Mouse (Mus musculus): ENCODE measurements around the gene Aip. TPM values are rescaled to one million over a fixed set of nuclear protein-coding genes. Genes with fewer than 3 reads are reported as not detected.
A peak's percentile ranks its signal among the peaks of the same experiment; 100 is the strongest.
"Not testable (repeated sequence)": the region's sequence is repeated elsewhere in the genome, so short reads cannot be mapped to it uniquely, and the experiment has no call there.

Aip gene
- polyA plus RNA-seq, 1 experiment from 2014 or later = 78.5 TPM

DNA sequence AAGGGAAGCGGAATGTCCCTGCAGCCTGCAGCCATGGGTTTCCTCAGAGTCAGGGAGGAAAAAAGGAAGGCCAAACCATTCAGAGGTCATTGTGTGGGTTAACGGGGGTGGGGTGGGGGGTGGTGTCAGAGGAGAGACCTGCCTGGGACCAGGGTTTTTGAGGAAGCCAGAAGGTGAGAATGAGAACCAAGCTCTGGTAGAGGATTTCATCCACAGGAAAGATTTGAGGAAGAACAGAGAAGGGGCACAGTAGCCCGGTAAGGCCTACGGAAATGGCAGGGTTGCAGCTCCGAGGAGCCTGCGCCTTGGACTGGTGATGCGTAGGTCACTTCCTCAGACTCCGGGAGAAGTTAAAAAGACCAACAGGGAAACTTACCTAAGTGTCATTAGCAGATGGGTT, 54.9 kb downstream of the Aip start:
- no peaks in the 10 kb centered on the region for H3K4me1 ChIP-seq (ENCODE audit: insufficient read depth, low read depth, low read length)
- H3K9me3 ChIP-seq (ENCODE audit: low read length) = no peaks in the 10 kb centered on the region
- no peak overlapping the region for H3K27ac ChIP-seq (ENCODE audit: low read length)
- no peak overlapping the region for H3K4me3 ChIP-seq (ENCODE audit: low read depth, low read length)
- no peak overlapping the region for H3K9ac ChIP-seq (replicated peaks; ENCODE audit: low read depth)
- H3K4me2 ChIP-seq (replicated peaks; ENCODE audit: low read depth, low read length) = no peak overlapping the region
- WGBS = 65% methylated on average over 8 of the region's 8 CpGs
- H3K36me3 ChIP-seq (ENCODE audit: insufficient read depth, low read length) = no peaks in the 10 kb centered on the region
- DNase-seq (ENCODE audit: low spot score) (no peak), ATAC-seq (no peak)
- no peaks in the 10 kb centered on the region for H3K27me3 ChIP-seq (replicated peaks; ENCODE audit: insufficient read depth, low read length)
- TF ChIP-seq EP300 (IDR thresholded peaks at IDR 0.05) (no peak), CTCF (IDR thresholded peaks at IDR 0.05) (no peak)

DNA sequence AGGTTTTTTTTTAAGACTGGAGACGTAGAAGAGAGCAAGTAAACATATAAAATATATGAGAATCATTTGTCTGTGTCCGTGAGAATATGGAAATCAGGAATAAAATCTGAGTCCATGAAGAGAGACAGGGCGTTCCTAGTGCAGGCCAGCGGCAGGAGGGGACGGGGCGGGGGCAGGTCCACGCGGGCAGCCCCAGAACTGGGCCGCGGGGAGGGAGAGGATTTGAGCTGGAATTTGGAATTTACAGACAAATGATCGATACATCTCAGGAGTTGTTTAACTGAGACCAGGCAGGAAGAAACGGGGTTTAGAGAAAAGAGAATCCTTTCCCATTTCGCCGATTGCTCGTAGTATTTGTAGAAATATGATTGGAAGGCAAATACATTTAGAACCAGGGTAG, 55.3 kb downstream of the Aip start:
- Histone ChIP-seq H3K9ac (replicated peaks; ENCODE audit: low read depth) (no peak overlapping the region), H3K27ac (ENCODE audit: low read length) (no peak overlapping the region), H3K27me3 (replicated peaks; ENCODE audit: insufficient read depth, low read length) (no peaks in the 10 kb centered on the region), H3K4me2 (replicated peaks; ENCODE audit: low read depth, low read length) (no peak overlapping the region), H3K4me3 (ENCODE audit: low read depth, low read length) (no peak overlapping the region), H3K9me3 (ENCODE audit: low read length) (no peaks in the 10 kb centered on the region), H3K4me1 (ENCODE audit: insufficient read depth, low read depth, low read length) (no peaks in the 10 kb centered on the region), H3K36me3 (ENCODE audit: insufficient read depth, low read length) (no peaks in the 10 kb centered on the region)
- DNase-seq (ENCODE audit: low spot score) = no peak
- WGBS = 66% methylated on average over 15 of the region's 15 CpGs
- no peak for TF ChIP-seq CTCF (IDR thresholded peaks at IDR 0.05)
- no peak for TF ChIP-seq EP300 (IDR thresholded peaks at IDR 0.05)
- ATAC-seq = no peak

DNA sequence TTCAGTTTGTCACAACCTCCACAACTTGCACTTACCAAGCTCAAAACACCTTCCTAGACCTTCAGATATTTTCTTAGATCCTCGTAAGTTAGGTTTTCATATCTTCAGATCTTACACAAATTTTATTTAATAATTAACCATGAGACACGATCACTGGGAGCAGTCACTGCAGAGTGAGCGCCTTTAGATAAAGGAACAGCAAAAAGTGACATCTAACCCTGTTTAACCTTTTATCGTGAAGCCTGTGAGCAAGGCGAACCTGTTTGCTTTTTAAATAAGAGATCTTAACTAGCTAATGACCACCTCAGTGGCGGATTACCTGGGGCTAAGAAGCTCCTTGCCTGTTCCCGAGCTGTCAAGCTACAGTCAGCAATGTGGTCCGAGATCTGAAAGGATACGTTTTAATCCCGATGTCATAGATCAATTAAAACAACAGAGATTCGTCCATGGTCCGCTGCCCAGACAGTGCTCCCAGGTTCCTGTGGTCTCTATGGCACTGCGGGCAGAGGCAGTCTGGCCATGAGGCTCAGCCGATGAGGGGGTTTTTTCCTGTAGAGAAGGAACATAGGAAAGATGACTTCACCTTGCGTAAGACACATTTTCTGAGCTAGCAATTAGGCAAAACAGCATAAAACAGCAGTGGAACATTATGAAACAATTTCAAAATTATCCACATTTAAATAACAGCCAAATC, 56.8 kb downstream of the Aip start:
- no peak for ATAC-seq
- no peak overlapping the region for H3K27ac ChIP-seq (ENCODE audit: low read length)
- no peaks in the 10 kb centered on the region for H3K27me3 ChIP-seq (replicated peaks; ENCODE audit: insufficient read depth, low read length)
- H3K4me1 ChIP-seq (ENCODE audit: insufficient read depth, low read depth, low read length) = no peaks in the 10 kb centered on the region
- whole genome bisulfite sequencing = 53% methylated on average over 15 of the region's 15 CpGs
- H3K4me2 ChIP-seq (replicated peaks; ENCODE audit: low read depth, low read length) = no peak overlapping the region
- no peaks in the 10 kb centered on the region for H3K36me3 ChIP-seq (ENCODE audit: insufficient read depth, low read length)
- no peak for TF ChIP-seq CTCF (IDR thresholded peaks at IDR 0.05)
- no peak for TF ChIP-seq EP300 (IDR thresholded peaks at IDR 0.05)
- H3K9ac ChIP-seq (replicated peaks; ENCODE audit: low read depth) = no peak overlapping the region
- no peaks in the 10 kb centered on the region for H3K9me3 ChIP-seq (ENCODE audit: low read length)
- no peak for DNase-seq (ENCODE audit: low spot score)
- no peak overlapping the region for H3K4me3 ChIP-seq (ENCODE audit: low read depth, low read length)

DNA sequence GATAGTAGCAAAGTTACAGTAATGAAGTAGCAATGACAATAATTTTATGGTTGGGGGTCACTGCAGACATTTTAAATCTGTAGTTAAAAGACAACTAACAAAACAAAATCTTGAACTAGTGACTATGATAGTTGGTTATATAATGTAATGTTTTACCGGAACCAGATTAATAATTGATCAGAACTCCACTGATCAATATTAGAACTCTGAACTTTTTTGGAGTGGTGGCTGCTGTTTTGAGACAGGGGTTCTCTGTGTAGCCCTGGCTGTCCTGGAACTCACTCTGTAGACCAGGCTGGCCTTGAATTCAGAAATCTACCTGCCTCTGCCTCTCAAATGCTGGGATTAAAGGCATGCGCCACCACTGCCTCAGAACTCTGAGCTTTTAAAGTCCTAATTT, 57.4 kb downstream of the Aip start:
- not testable (repeated sequence) for H3K4me2 ChIP-seq (replicated peaks; ENCODE audit: low read depth, low read length); H3K9me3 ChIP-seq (ENCODE audit: low read length); ATAC-seq; H3K9ac ChIP-seq (replicated peaks; ENCODE audit: low read depth); H3K27ac ChIP-seq (ENCODE audit: low read length); H3K36me3 ChIP-seq (ENCODE audit: insufficient read depth, low read length); H3K27me3 ChIP-seq (replicated peaks; ENCODE audit: insufficient read depth, low read length); H3K4me3 ChIP-seq (ENCODE audit: low read depth, low read length); DNase-seq (ENCODE audit: low spot score); H3K4me1 ChIP-seq (ENCODE audit: insufficient read depth, low read depth, low read length)
- WGBS = 84% methylated on average over 2 of the region's 2 CpGs

DNA sequence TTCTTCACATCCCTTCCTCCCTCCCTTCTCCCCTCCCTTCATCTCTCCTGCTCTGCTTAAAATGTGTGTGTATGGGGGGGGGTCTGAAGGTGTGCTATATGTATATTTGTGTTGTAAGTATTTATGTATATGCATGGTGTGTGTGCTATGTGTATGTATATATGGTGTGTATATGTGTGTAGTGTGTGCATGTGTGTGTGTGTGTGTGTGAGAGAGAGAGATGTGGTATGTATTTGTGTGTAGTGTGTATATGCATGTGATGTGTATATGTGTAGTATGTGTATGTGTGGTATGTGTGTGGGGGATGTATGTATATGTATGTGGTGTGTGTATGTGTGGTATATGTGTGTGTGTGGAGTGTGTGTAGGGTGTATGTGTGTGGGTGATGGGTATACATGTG, 58.8 kb downstream of the Aip start:
- ATAC-seq (no peak), DNase-seq (ENCODE audit: low spot score) (no peak)
- no peak overlapping the region for H3K4me2 ChIP-seq (replicated peaks; ENCODE audit: low read depth, low read length)
- H3K4me1 ChIP-seq (ENCODE audit: insufficient read depth, low read depth, low read length) = no peaks in the 10 kb centered on the region
- H3K36me3 ChIP-seq (ENCODE audit: insufficient read depth, low read length) = no peaks in the 10 kb centered on the region
- H3K9me3 ChIP-seq (ENCODE audit: low read length) = no peaks in the 10 kb centered on the region
- H3K4me3 ChIP-seq (ENCODE audit: low read depth, low read length) = no peak overlapping the region
- no peak overlapping the region for H3K27ac ChIP-seq (ENCODE audit: low read length)
- H3K9ac ChIP-seq (replicated peaks; ENCODE audit: low read depth) = no peak overlapping the region
- TF ChIP-seq CTCF (IDR thresholded peaks at IDR 0.05) = no peak
- no peak for TF ChIP-seq EP300 (IDR thresholded peaks at IDR 0.05)
- no peaks in the 10 kb centered on the region for H3K27me3 ChIP-seq (replicated peaks; ENCODE audit: insufficient read depth, low read length)

DNA sequence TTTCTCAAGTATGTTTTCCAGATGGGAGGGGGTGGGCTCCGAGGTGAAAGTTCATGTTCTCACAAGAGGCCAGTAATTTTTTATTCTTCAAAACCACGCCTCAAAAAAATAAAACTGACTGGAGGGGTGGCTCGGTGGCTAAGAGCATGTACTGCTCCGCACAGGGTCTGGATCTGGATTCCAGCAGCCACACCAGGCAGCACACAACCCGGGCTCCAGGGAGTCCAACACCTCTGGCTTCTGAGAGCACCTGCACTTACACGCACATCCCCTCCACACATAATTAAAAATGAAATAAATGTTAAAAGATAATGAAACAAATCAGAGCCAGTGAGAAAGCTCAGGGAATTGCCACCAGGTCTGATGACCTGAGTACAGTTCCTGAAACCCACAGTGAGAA, 59.4 kb downstream of the Aip start:
- H3K4me1 ChIP-seq (ENCODE audit: insufficient read depth, low read depth, low read length) = no peaks in the 10 kb centered on the region
- no peak overlapping the region for H3K27ac ChIP-seq (ENCODE audit: low read length)
- peak; percentile 54 for ATAC-seq
- TF ChIP-seq CTCF (IDR thresholded peaks at IDR 0.05) (no peak), EP300 (IDR thresholded peaks at IDR 0.05) (no peak)
- DNase-seq (ENCODE audit: low spot score) = peak; percentile 58
- H3K4me2 ChIP-seq (replicated peaks; ENCODE audit: low read depth, low read length) = no peak overlapping the region
- no peaks in the 10 kb centered on the region for H3K27me3 ChIP-seq (replicated peaks; ENCODE audit: insufficient read depth, low read length)
- H3K9me3 ChIP-seq (ENCODE audit: low read length) = no peaks in the 10 kb centered on the region
- H3K4me3 ChIP-seq (ENCODE audit: low read depth, low read length) = no peak overlapping the region
- 55% methylated on average over 6 of the region's 6 CpGs for WGBS
- H3K36me3 ChIP-seq (ENCODE audit: insufficient read depth, low read length) = no peaks in the 10 kb centered on the region
- no peak overlapping the region for H3K9ac ChIP-seq (replicated peaks; ENCODE audit: low read depth)

DNA sequence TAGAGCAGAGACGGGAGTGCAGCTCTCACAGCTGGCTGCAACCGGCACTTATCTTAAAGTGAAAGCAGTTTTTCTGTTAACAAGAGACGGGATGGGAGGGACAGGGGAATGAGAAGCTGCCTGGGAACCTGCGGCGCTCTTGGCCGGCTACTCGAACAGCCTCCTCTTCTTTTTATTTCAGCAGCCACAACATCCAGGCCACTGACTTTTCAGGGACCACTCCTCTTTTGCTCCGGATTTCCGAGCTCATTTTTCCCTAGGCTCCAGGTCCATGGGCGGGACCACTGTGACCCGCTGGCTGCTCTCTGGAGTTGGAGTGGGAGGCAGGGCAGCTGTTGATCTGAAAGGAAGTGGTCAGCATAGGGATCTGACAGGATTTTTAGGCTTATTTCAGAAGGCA, 61.2 kb downstream of the Aip start:
- not testable (repeated sequence) for ATAC-seq; H3K36me3 ChIP-seq (ENCODE audit: insufficient read depth, low read length); H3K27me3 ChIP-seq (replicated peaks; ENCODE audit: insufficient read depth, low read length); H3K9me3 ChIP-seq (ENCODE audit: low read length); H3K4me3 ChIP-seq (ENCODE audit: low read depth, low read length); DNase-seq (ENCODE audit: low spot score); H3K27ac ChIP-seq (ENCODE audit: low read length); H3K9ac ChIP-seq (replicated peaks; ENCODE audit: low read depth); H3K4me1 ChIP-seq (ENCODE audit: insufficient read depth, low read depth, low read length); H3K4me2 ChIP-seq (replicated peaks; ENCODE audit: low read depth, low read length)
- 0% methylated on average over 2 of the region's 11 CpGs for WGBS

Other genes with a start within 250 kb of the Aip start
- 31.8 and 33.1 TPM in 2 replicates for gene Tcirg1, start 218.7 kb downstream of the Aip start, polyA plus RNA-seq (2015; fragmentation: Nextera tagmentation; extraction: Ambion mirVana)
- 203 and 225 TPM in 2 replicates for gene Ndufs8, start 213.1 kb downstream of the Aip start, polyA plus RNA-seq (2015; fragmentation: Nextera tagmentation; extraction: Ambion mirVana)
- 33.2 and 38.3 TPM in 2 replicates for gene Aldh3b1, start 196.1 kb downstream of the Aip start, polyA plus RNA-seq (2015; fragmentation: Nextera tagmentation; extraction: Ambion mirVana)
- gene Unc93b1, start 190.7 kb downstream of the Aip start, polyA plus RNA-seq (2015; fragmentation: Nextera tagmentation; extraction: Ambion mirVana) = 40.0 and 45.5 TPM in 2 replicates
- 0.04 and 0.06 TPM in 2 replicates for gene Aldh3b3, start 167.2 kb downstream of the Aip start, polyA plus RNA-seq (2015; fragmentation: Nextera tagmentation; extraction: Ambion mirVana)
- gene Aldh3b2, start 153.5 kb downstream of the Aip start, polyA plus RNA-seq (2015; fragmentation: Nextera tagmentation; extraction: Ambion mirVana) = 0.47 and 0.71 TPM in 2 replicates
- 14.9 and 15.7 TPM in 2 replicates for gene Acy3, start 139.3 kb downstream of the Aip start, polyA plus RNA-seq (2015; fragmentation: Nextera tagmentation; extraction: Ambion mirVana)
- not detected in 2 replicates for gene Tbx10, start 133.1 kb downstream of the Aip start, polyA plus RNA-seq (2015; fragmentation: Nextera tagmentation; extraction: Ambion mirVana)
- gene Nudt8, start 125.3 kb downstream of the Aip start, polyA plus RNA-seq (2015; fragmentation: Nextera tagmentation; extraction: Ambion mirVana) = 27.0 and 28.5 TPM in 2 replicates
- gene Gm49405, start 125.2 kb downstream of the Aip start, polyA plus RNA-seq (2015; fragmentation: Nextera tagmentation; extraction: Ambion mirVana) = 1.1 TPM in 2 replicates
- gene Doc2g, start 122.5 kb downstream of the Aip start, polyA plus RNA-seq (2015; fragmentation: Nextera tagmentation; extraction: Ambion mirVana) = 1.9 and 2.0 TPM in 2 replicates
- 130 and 152 TPM in 2 replicates for gene Ndufv1, start 113.1 kb downstream of the Aip start, polyA plus RNA-seq (2015; fragmentation: Nextera tagmentation; extraction: Ambion mirVana)
- gene Gstp1, start 87.9 kb downstream of the Aip start, polyA plus RNA-seq (2015; fragmentation: Nextera tagmentation; extraction: Ambion mirVana) = 273 and 288 TPM in 2 replicates
- gene Gstp2, start 79.8 kb downstream of the Aip start, polyA plus RNA-seq (2015; fragmentation: Nextera tagmentation; extraction: Ambion mirVana) = 6.3 and 7.3 TPM in 2 replicates
- gene Gstp3, start 66.3 kb downstream of the Aip start, polyA plus RNA-seq (2015; fragmentation: Nextera tagmentation; extraction: Ambion mirVana) = 6.5 and 6.9 TPM in 2 replicates
- gene Cabp2, start 44.3 kb downstream of the Aip start, polyA plus RNA-seq (2015; fragmentation: Nextera tagmentation; extraction: Ambion mirVana) = not detected in 2 replicates
- 154 and 164 TPM in 2 replicates for gene Cdk2ap2, start 28.7 kb downstream of the Aip start, polyA plus RNA-seq (2015; fragmentation: Nextera tagmentation; extraction: Ambion mirVana)
- 17.0 and 18.9 TPM in 2 replicates for gene Pitpnm1, start 25.9 kb downstream of the Aip start, polyA plus RNA-seq (2015; fragmentation: Nextera tagmentation; extraction: Ambion mirVana)
- gene Gpr152, start 13.9 kb upstream of the Aip start, polyA plus RNA-seq (2015; fragmentation: Nextera tagmentation; extraction: Ambion mirVana) = not detected in 2 replicates
- 0.08 and 0.10 TPM in 2 replicates for gene Cabp4, start 18.2 kb upstream of the Aip start, polyA plus RNA-seq (2015; fragmentation: Nextera tagmentation; extraction: Ambion mirVana)
- 183 and 192 TPM in 2 replicates for gene Coro1b, start 22.8 kb upstream of the Aip start, polyA plus RNA-seq (2015; fragmentation: Nextera tagmentation; extraction: Ambion mirVana)
- 3.4 and 3.7 TPM in 2 replicates for gene Ptprcap, start 27.7 kb upstream of the Aip start, polyA plus RNA-seq (2015; fragmentation: Nextera tagmentation; extraction: Ambion mirVana)
- 28.4 and 35.1 TPM in 2 replicates for gene Rps6kb2, start 37.5 kb upstream of the Aip start, polyA plus RNA-seq (2015; fragmentation: Nextera tagmentation; extraction: Ambion mirVana)
- 1.8 and 2.6 TPM in 2 replicates for gene Carns1, start 49.6 kb upstream of the Aip start, polyA plus RNA-seq (2015; fragmentation: Nextera tagmentation; extraction: Ambion mirVana)
- gene Tbc1d10c, start 65.4 kb upstream of the Aip start, polyA plus RNA-seq (2015; fragmentation: Nextera tagmentation; extraction: Ambion mirVana) = 3.9 and 4.5 TPM in 2 replicates
- 619 and 631 TPM in 2 replicates for gene Ppp1ca, start 66.2 kb upstream of the Aip start, polyA plus RNA-seq (2015; fragmentation: Nextera tagmentation; extraction: Ambion mirVana)
- gene Rad9a, start 75.8 kb upstream of the Aip start, polyA plus RNA-seq (2015; fragmentation: Nextera tagmentation; extraction: Ambion mirVana) = 14.1 and 14.3 TPM in 2 replicates
- 7.6 and 8.0 TPM in 2 replicates for gene Clcf1, start 88.4 kb upstream of the Aip start, polyA plus RNA-seq (2015; fragmentation: Nextera tagmentation; extraction: Ambion mirVana)
- gene AC109138.7, start 88.5 kb upstream of the Aip start, polyA plus RNA-seq (2015; fragmentation: Nextera tagmentation; extraction: Ambion mirVana) = not detected in 2 replicates
- gene Pold4, start 106.0 kb upstream of the Aip start, polyA plus RNA-seq (2015; fragmentation: Nextera tagmentation; extraction: Ambion mirVana) = 58.6 and 63.6 TPM in 2 replicates
- gene Ssh3, start 143.3 kb upstream of the Aip start, polyA plus RNA-seq (2015; fragmentation: Nextera tagmentation; extraction: Ambion mirVana) = 22.7 and 24.4 TPM in 2 replicates
- gene Ankrd13d, start 157.3 kb upstream of the Aip start, polyA plus RNA-seq (2015; fragmentation: Nextera tagmentation; extraction: Ambion mirVana) = 2.0 and 2.6 TPM in 2 replicates
- gene Grk2, start 180.4 kb upstream of the Aip start, polyA plus RNA-seq (2015; fragmentation: Nextera tagmentation; extraction: Ambion mirVana) = 13.9 and 14.0 TPM in 2 replicates